11 mouse cellular contexts compared by ENCODE assay signal in genomic region chr1:66871591-66871990, GRCm38 (mm10). TPM values are rescaled to one million over a fixed set of nuclear protein-coding genes. Genes with fewer than 3 reads are reported as not detected.
DNase-seq lines count a peak whose midpoint lies in the region; ATAC-seq and TF ChIP-seq lines count a peak whose summit lies in the region.
"Had no signal": no experiment of that assay in that cellular context is flagged by ENCODE, and none has a peak within 500 bp of the region (broad histone marks: within the 10 kb centered on the region; RNA-seq: fewer than 3 reads in every experiment).

No protein-coding gene starts in this region.

- H3K4me3 ChIP-seq in kidney, adult 2 months (ENCODE audit: insufficient read depth, low read depth, low read length), result no peak overlapping the region
- H3K4me3 ChIP-seq in kidney, embryonic 15.5 days (replicated peaks), result no peak overlapping the region
- H3K4me3 ChIP-seq in intestine, postnatal 0 days (ENCODE audit: low read depth, low read length), result no peak overlapping the region
- H3K4me3 ChIP-seq: embryonic facial prominence, embryonic 12.5 days had no signal

- ATAC-seq in kidney, embryonic 15.5 days (replicated peaks; ENCODE audit: low FRiP score), result no peak
- ATAC-seq in CD4-positive, CD25-positive, alpha-beta regulatory T cell, adult 4 months, result no peak
- ATAC-seq in intestine, postnatal 0 days, result no peak
- ATAC-seq: Patski had no signal

- no peak overlapping the region for H3K9ac ChIP-seq in kidney, embryonic 15.5 days
- H3K9ac ChIP-seq in intestine, postnatal 0 days (ENCODE audit: low read depth, low read length), result no peak overlapping the region
- H3K9ac ChIP-seq: embryonic facial prominence, embryonic 12.5 days had no signal

- 0 out of 2 replicates have a peak, but pooled peaks cover 4% of the 10 kb centered on the region for H3K4me1 ChIP-seq in kidney, adult 2 months (ENCODE audit: control insufficient read depth, insufficient read depth, low read length)
- H3K4me1 ChIP-seq in kidney, embryonic 15.5 days, result no peaks in the 10 kb centered on the region
- H3K4me1 ChIP-seq in intestine, postnatal 0 days (replicated peaks; ENCODE audit: control insufficient read depth, insufficient read depth, low read length), result no peaks in the 10 kb centered on the region
- H3K4me1 ChIP-seq: embryonic facial prominence, embryonic 12.5 days had no signal

- no peaks in the 10 kb centered on the region for H3K36me3 ChIP-seq in kidney, adult 2 months (ENCODE audit: control insufficient read depth, insufficient read depth, low read length)
- H3K36me3 ChIP-seq in kidney, embryonic 15.5 days, result no peaks in the 10 kb centered on the region
- H3K36me3 ChIP-seq in intestine, postnatal 0 days (ENCODE audit: control insufficient read depth, insufficient read depth), result no peaks in the 10 kb centered on the region
- H3K36me3 ChIP-seq: embryonic facial prominence, embryonic 12.5 days had no signal

- H3K9me3 ChIP-seq in kidney, embryonic 15.5 days (replicated peaks), result no peaks in the 10 kb centered on the region
- H3K9me3 ChIP-seq in intestine, postnatal 0 days (ENCODE audit: control insufficient read depth), result no peaks in the 10 kb centered on the region
- H3K9me3 ChIP-seq: embryonic facial prominence, embryonic 12.5 days had no signal

- no peaks in the 10 kb centered on the region for H3K27me3 ChIP-seq in kidney, adult 2 months (replicated peaks; ENCODE audit: control insufficient read depth, insufficient read depth, low read length)
- no peaks in the 10 kb centered on the region for H3K27me3 ChIP-seq in kidney, embryonic 15.5 days
- no peaks in the 10 kb centered on the region for H3K27me3 ChIP-seq in intestine, postnatal 0 days (replicated peaks; ENCODE audit: control insufficient read depth, insufficient read depth, low read length)
- H3K27me3 ChIP-seq: embryonic facial prominence, embryonic 12.5 days had no signal

- H3K27ac ChIP-seq in kidney, adult 2 months (ENCODE audit: insufficient read depth, low read depth, low read length), result no peak overlapping the region
- H3K27ac ChIP-seq in kidney, embryonic 15.5 days, result no peak overlapping the region
- no peak overlapping the region for H3K27ac ChIP-seq in intestine, postnatal 0 days (ENCODE audit: low read depth, low read length)
- H3K27ac ChIP-seq: embryonic facial prominence, embryonic 12.5 days; kidney, postnatal 0 days had no signal

- peak; percentile 71 for DNase-seq in kidney, adult 2 months
- DNase-seq in adrenal gland, adult 18-20 months (ENCODE audit: low spot score in 2 of 2), result peak; percentile 49 to 53
- DNase-seq in fat pad, adult 2 months (ENCODE audit: extremely low read depth, low read depth, low spot score), result peak; percentile 91
- DNase-seq in kidney, postnatal 10 days, result peak; percentile 25
- no peak for DNase-seq in c-Kit-positive CD71-positive TER-119-positive erythroid progenitor cells, embryonic 14.5 days (ENCODE audit: low spot score)

- TF ChIP-seq POLR2A in kidney, adult 2 months (IDR thresholded peaks at IDR 0.05; ENCODE audit: low read depth, low read length), result no peak

- 44% methylated on average over 7 of the region's 7 CpGs for WGBS in kidney, adult 2 months
- WGBS in kidney, embryonic 15.5 days, result 77% methylated on average over 7 of the region's 7 CpGs
- WGBS in intestine, postnatal 0 days, result 74% methylated on average over 7 of the region's 7 CpGs

- no peak for TF ChIP-seq CTCF in kidney, adult 2 months (conservative IDR thresholded peaks at IDR 0.05; ENCODE audit: insufficient read depth, insufficient read length, low read depth, low read length)
- no peak for TF ChIP-seq CTCF in intestine, postnatal 0 days (IDR thresholded peaks at IDR 0.05; ENCODE audit: low read depth)

- no peak overlapping the region for H3K4me2 ChIP-seq in kidney, embryonic 15.5 days
- no peak overlapping the region for H3K4me2 ChIP-seq in intestine, postnatal 0 days (replicated peaks; ENCODE audit: low read depth)
- H3K4me2 ChIP-seq: embryonic facial prominence, embryonic 12.5 days had no signal

RNA-seq across cellular contexts. Expression of gene Acadl, which starts 8.5 kb away (rescaled TPM):
- 92.0 and 123 TPM in 2 replicates for polyA plus RNA-seq in kidney, adult 2 months (2012; rRNA removed)
- polyA plus RNA-seq in kidney, embryonic 15.5 days (2015; fragmentation: Nextera tagmentation; extraction: Ambion mirVana), result 121 and 125 TPM in 2 replicates
- total RNA-seq in adrenal gland, adult 18-20 months (2021), result 100 to 1,000 TPM; 516 to 719 TPM
- polyA plus RNA-seq in CD4-positive, CD25-positive, alpha-beta regulatory T cell, adult 4 months (2017; shearing (Covaris generic)), result 10 to 100 TPM; 36.1 to 43.2 TPM
- 610 and 613 TPM in 2 replicates for polyA plus RNA-seq in intestine, postnatal 0 days (2015; fragmentation: Nextera tagmentation; extraction: Ambion mirVana)

RNA-seq across cellular contexts. Expression of gene Kansl1l, which starts 54.2 kb away (rescaled TPM):
- polyA plus RNA-seq in kidney, adult 2 months (2012; rRNA removed), result 8.7 and 9.7 TPM in 2 replicates
- polyA plus RNA-seq in kidney, embryonic 15.5 days (2015; fragmentation: Nextera tagmentation; extraction: Ambion mirVana), result 16.3 and 20.1 TPM in 2 replicates
- total RNA-seq in adrenal gland, adult 18-20 months (2021), result 10 to 100 TPM; 16.4 to 17.5 TPM
- polyA plus RNA-seq in CD4-positive, CD25-positive, alpha-beta regulatory T cell, adult 4 months (2017; shearing (Covaris generic)), result 10 to 100 TPM in 1 of 2 experiments, 1 to 10 TPM in 1; 9.6 to 13.5 TPM
- 7.2 TPM in 2 replicates for polyA plus RNA-seq in intestine, postnatal 0 days (2015; fragmentation: Nextera tagmentation; extraction: Ambion mirVana)
